Mouse (Mus musculus) erythroblast, adult 5-6 weeks (primary cell): ENCODE data around the gene Hsd17b13. TPM values are rescaled to one million over a fixed set of nuclear protein-coding genes. Genes with fewer than 3 reads are reported as not detected.
"Not testable (repeated sequence)": the region's sequence is repeated elsewhere in the genome, so short reads cannot be mapped to it uniquely, and the experiment has no call there.

Experiments
- ATAC-seq: replicated peaks from 2 replicates; pipeline ENCODE4 v1.8.0; 2016; ENCODE audit warnings: moderate number of reproducible peaks, mild to moderate bottlenecking, moderate TSS enrichment, inconsistent platforms; ENCODE audit not compliant: poor library complexity, low FRiP score, severe bottlenecking
- total RNA-seq, 2 experiments: library from RNA; stranded (forward) in 1 of 2; stranded (reverse) in 1 of 2; fragments of 150-400 nt in 1 of 2; fragments of 200-764, 138-1000 nt in 1 of 2; gene quantifications; 2 replicates each; pipeline versions ENCODE4 v1.2.3 to v1.2.4; 2015 to 2017; ENCODE audit warnings: low replicate concordance in 2 of 2

Hsd17b13 gene
- total RNA-seq, 2 experiments from 2014 or later: not detected

DNA sequence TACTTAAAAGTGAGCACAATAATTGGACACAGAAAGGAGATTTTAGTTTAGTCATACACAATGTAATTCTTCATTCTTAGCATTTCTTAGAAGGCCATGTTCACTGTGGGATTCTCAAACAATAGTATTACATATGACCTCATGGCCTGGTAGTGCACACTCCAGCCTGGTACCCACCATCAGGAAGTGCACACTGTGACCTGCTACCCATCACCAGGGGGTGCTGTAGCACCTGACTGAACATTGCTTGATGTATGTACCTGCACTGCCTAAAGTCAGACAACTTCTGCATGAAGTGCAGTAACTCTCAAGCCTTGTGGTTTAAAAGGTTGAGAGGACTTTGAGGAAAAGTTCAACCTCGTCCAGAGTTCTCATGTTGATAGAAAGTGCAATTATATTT lies 16.4 kb upstream of the Hsd17b13 start:
- peak; percentile 54; the same call in 1 of the 2 replicates for ATAC-seq

- no peak for ATAC-seq
Measured at GRCm38 (mm10) chr5:103992831-103993230, 15.6 kb upstream of the Hsd17b13 start.

- no peak for ATAC-seq
Measured at GRCm38 (mm10) chr5:103980705-103981560, 3.7 kb upstream of the Hsd17b13 start.

DNA sequence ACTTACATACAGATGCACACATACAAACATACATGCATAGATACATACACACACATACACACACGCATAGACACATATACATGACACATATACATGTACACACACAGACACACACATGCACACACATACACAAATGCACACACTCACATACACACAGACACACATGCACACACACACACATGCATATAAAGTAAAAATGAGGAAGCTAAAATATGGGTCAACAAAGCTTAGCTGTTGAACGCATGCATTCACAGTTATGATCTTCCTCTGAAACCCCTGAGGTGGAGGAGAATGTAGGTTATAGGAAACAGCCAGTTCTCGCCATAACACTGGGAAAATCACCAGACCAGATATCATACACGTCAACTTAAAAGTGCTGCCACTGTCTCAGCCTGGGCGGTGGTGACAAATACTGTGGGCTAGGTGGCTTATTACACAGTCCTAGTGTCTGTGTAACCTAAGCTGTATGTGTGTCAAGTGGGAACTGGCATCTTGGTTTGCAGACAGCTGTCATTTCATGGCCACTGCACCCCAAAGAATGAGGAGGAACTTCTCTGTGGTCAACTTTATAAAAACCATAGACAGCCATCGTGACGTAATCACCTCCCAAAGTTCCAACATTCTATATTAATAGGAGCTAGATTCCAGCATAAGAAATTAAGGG lies 829 bp upstream of the Hsd17b13 start:
- ATAC-seq: no peak

DNA sequence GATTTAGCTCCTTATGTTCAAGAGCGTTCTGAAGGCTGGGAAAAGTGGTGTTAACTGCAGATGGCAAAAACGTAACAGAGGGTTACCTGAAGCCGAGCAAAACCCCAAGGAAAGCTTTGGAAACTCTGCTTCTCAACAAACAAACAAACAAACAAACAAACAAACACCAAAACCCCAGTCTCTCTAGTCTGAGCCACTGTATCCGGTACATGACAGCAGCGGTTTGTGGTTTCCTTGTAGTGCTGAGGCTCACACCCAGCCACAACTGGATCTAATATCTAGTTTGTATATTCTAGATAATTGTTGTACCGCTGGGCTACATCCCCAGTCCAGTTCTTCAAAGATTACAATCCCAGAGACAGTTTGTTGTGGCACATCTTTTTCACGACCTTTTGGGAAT lies 1.5 kb downstream of the Hsd17b13 start:
- ATAC-seq: no peak

DNA sequence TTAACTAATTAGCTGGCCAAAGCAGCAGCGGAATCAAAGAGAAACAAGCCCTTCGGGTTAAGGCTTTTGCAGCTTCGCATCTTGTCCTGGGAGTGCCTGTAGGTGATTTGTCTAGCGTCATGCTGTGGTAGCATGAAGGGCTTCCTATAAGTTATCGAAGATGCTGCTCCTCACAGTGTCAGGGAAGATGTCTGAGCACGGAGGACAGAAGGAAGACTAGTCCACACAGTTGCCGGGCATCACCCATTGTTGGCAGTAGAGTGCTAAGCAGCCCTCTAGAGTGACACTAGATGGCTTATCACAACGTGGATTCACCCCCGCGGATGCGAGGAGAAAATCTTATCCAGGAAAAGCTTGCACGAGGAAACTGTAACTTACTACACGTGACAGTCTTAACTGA lies 4.4 kb downstream of the Hsd17b13 start:
- ATAC-seq: no peak

DNA sequence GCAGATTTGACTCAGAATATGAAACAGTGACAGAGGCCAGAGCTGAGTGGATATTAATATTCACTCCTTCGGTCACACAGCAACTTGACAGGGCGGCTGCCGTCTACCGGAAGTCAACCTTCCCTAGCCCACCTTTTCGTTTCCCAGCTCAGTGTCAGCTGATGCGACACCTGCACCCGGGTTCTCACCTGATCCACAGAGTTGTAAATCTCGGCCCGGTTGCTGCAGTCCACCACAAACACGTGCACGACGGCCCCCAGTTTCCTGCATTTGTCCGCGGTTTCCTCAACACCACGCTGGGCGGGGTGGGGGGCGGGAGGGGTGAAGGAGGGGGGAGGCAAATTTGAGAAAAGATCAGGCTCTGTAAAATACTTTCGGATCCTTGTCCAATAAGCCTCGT lies 4.8 kb downstream of the Hsd17b13 start:
- ATAC-seq: no peak

- no peak for ATAC-seq
Measured at GRCm38 (mm10) chr5:103971051-103971450, 6.2 kb downstream of the Hsd17b13 start.

DNA sequence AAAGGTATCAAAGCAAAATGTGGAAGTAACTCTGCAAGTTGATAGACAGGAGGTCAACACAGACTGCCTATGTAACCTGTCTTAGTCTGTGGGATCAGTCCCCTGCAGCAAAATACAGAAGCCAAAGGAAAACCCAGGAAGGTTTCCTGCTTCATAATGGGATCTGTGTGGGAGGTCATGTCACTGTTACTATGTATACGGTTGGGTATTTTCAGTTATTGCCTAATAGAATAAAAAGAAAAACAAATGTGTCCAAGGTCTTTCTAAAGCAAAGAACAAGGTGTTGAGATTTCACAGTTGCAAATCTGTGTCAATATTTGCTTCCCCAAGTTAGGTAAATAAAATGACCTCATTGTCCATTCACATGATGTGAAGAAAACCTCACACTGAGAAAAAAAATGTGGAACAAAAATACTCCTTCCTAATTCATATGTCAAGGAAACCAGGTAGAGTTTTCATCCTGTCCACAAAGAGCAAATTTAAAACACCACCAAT lies 14.2 kb downstream of the Hsd17b13 start:
- no peak for ATAC-seq

DNA sequence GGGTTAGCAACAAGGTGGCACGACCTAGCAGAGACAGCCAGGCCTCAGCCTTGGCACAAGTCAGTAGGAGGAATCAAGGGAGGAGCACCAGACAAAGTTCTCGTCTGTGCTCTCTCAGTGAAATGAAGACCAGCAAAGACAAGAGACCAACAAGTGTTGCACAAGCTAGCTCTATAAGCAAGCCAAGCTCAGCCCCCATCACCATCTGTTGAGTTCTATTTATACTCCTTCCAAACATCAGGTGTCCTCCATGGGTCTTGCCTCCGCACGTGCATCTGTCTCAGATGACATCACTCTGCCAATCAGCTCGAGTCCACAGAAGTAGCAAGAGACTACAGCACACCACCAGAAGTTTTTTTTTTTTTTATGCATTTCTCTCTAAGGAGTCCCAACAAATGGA lies 22.6 kb downstream of the Hsd17b13 start:
- ATAC-seq: no peak

- ATAC-seq: no peak
Measured at GRCm38 (mm10) chr5:103953135-103954083, 23.8 kb downstream of the Hsd17b13 start.

GRCm38 (mm10) chr5:103950138-103950537 lies 27.1 kb downstream of the Hsd17b13 start:
- not testable (repeated sequence) for ATAC-seq

DNA sequence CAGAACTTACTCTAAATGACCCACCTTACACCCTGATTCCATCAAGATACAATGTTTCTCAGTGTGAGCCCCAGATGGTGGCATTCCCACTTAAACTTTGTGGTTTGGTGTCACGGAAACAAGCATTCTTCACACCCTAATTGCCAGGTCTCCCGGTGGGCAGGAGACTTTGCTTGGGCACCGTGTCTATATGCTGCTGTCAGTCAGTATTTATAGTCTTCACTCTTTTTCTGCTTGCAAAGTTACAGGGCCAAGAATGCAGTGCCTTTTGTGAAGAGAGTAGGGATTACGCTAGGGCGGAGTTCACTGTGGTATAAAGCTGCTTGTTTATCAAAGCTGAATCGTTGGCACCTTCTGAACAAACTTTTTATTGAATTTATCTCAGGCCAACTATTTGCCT lies 34.0 kb downstream of the Hsd17b13 start:
- no peak for ATAC-seq

DNA sequence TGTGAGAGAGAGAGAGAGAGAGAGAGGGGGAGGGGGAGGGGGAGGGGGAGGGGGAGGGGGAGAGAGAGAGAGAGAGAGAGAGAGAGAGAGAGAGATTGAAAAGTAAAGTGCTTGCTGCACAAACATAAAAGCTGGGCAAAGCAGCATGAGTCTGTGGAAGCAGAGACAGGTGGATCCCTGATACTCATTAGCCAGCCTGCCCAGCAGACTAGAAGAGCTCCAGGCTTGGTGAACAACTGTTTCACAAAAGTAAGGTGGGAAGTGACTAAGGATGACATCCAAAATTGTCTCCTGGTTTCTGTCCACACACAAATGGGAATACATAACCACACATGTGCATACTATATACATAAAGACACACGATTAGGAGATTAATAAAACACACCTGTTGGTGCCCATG lies 37.4 kb downstream of the Hsd17b13 start:
- ATAC-seq: no peak

GRCm38 (mm10) chr5:103939350-103939652 lies 37.9 kb downstream of the Hsd17b13 start:
- no peak for ATAC-seq

DNA sequence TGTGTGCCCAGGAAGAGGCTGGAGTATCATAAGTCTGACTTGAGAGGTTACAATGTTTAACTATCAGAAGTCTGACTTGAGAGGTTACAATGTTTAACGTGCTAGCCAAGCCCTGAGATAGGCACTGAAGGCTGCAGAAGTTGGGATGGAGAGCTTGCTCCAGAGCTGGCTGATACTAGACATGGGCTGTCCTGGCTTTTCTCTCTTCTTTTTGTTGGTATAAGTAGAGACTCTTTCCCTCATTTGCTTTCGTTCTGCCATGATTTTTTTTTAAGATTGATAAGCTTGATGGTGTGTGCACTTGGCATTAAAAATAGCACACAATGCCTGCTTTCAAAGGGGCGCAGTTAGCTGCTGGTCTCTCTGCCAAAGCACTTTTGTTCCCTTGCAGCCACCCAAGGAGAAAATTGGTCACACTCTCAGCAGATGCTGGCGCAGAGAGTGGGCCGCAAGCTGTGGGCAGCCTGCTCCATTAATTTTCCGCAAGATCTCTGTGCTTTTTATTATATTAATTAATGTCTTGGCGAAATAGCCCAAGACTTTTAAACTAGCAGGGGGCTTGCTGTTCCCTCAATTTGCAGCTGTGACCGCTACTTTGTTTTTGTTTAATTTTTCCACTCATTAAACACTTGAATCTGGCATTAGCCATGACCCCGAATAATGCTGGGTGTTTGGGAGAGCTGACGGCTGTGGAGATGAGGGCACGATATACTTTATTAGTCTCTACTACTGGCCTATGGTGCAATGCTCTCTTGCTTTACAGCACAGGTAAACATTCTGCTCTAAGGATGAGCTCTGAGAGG lies 38.5 kb downstream of the Hsd17b13 start:
- ATAC-seq: no peak

- peak; percentile 77 for ATAC-seq
Measured at GRCm38 (mm10) chr5:103936906-103937589, 40.2 kb downstream of the Hsd17b13 start.

GRCm38 (mm10) chr5:103931924-103932323 lies 45.3 kb downstream of the Hsd17b13 start:
- not testable (repeated sequence) for ATAC-seq

- ATAC-seq: no peak
Measured at GRCm38 (mm10) chr5:103930511-103930910, 46.7 kb downstream of the Hsd17b13 start.
